Mouse (Mus musculus) heart, embryonic 11.5 days (tissue): ENCODE measurements around the gene Rusc2. TPM values are rescaled to one million over a fixed set of nuclear protein-coding genes. Genes with fewer than 3 reads are reported as not detected.

ENCODE experiments used
- ATAC-seq: fragments of 200-750 bp; cut with Nextera tagmentation; replicated peaks from 2 replicates; pipeline ENCODE4 v1.8.0; 2017; ENCODE audit warnings: moderate library complexity; ENCODE audit not compliant: insufficient number of reproducible peaks, low FRiP score, low TSS enrichment
- H3K27ac ChIP-seq: fragments of 300-500 bp; sonication (generic); 2 replicates; pipeline ENCODE4 v1.5.1; 2014; ENCODE audit warnings: mild to moderate bottlenecking, low read depth, low read length
- H3K27me3 ChIP-seq: fragments of 300-500 bp; sonication (generic); 2 replicates; pipeline ENCODE4 v1.6.1; 2014; ENCODE audit warnings: mild to moderate bottlenecking, low read length, mixed read lengths; ENCODE audit not compliant: control insufficient read depth, insufficient read depth
- H3K36me3 ChIP-seq: fragments of 300-500 bp; sonication (generic); 2 replicates; pipeline ENCODE4 v1.6.1; 2014; ENCODE audit warnings: mild to moderate bottlenecking, low read length, moderate library complexity, mixed read lengths; ENCODE audit not compliant: control insufficient read depth, insufficient read depth
- H3K4me1 ChIP-seq: fragments of 300-500 bp; sonication (generic); 2 replicates; pipeline ENCODE4 v1.6.1; 2014; ENCODE audit warnings: low read length; ENCODE audit not compliant: control insufficient read depth, insufficient read depth
- H3K4me2 ChIP-seq: fragments of 300-500 bp; sonication (generic); 2 replicates; pipeline ENCODE4 v1.6.1; 2014; ENCODE audit warnings: mild to moderate bottlenecking, moderate library complexity
- H3K4me3 ChIP-seq: fragments of 300-500 bp; sonication (generic); 2 replicates; pipeline ENCODE4 v1.5.1; 2014; ENCODE audit warnings: low read depth, low read length
- H3K9ac ChIP-seq: fragments of 300-500 bp; sonication (generic); 2 replicates; pipeline ENCODE4 v1.6.1; 2014; ENCODE audit warnings: mild to moderate bottlenecking, low read depth, low read length, moderate library complexity
- H3K9me3 ChIP-seq: fragments of 300-500 bp; sonication (generic); replicated peaks from 2 replicates; pipeline ENCODE4 v1.6.1; 2016; ENCODE audit warnings: low read length; ENCODE audit not compliant: control insufficient read depth
- WGBS: fragments of 180-500 bp; shearing (Covaris S2); extraction: QIAGEN DNeasy Blood & Tissue Kit; methylation state at CpG from one replicate; pipeline ENCODE4 v1.1.7; 2014; ENCODE audit not compliant: insufficient replicate concordance; 5-methylcytosine and 5-hydroxymethylcytosine counted together
- polyA plus RNA-seq: library from polyadenylated mRNA; unstranded; fragments of >200 nt; fragmentation: Nextera tagmentation; extraction: Ambion mirVana; gene quantifications from 2 replicates; pipeline ENCODE4 v1.2.1, GENCODE M21; 2014

The Rusc2 gene
- polyA plus RNA-seq, 1 experiment from 2014 or later: 7.8 TPM

GRCm38 (mm10) chr4:43391521-43392050, 9.8 kb downstream of the Rusc2 start:
- Histone ChIP-seq H3K36me3 (no peaks in the 10 kb centered on the region), H3K27me3 (no peaks in the 10 kb centered on the region), H3K9ac (no peak overlapping the region), H3K4me1 (peaks cover 23% of the 10 kb centered on the region), H3K9me3 (no peaks in the 10 kb centered on the region), H3K4me2 (no peak overlapping the region), H3K27ac (no peak overlapping the region), H3K4me3 (no peak overlapping the region)
- ATAC-seq: no peak
- 78% methylated on average over 3 of the region's 3 CpGs for WGBS

- Histone ChIP-seq H3K4me2 (peak overlapping the region; percentile 34), H3K36me3 (no peaks in the 10 kb centered on the region), H3K9ac (peak overlapping the region; percentile 44), H3K4me3 (no peak overlapping the region), H3K27me3 (no peaks in the 10 kb centered on the region), H3K4me1 (peaks cover 36% of the 10 kb centered on the region), H3K27ac (peak overlapping the region; percentile 84), H3K9me3 (no peaks in the 10 kb centered on the region)
- 27% methylated on average over 15 of the region's 15 CpGs for WGBS
- ATAC-seq: no peak; the same call in 1 of the 2 replicates
These were observed 12.6 kb downstream of the Rusc2 start for GRCm38 (mm10) chr4:43394345-43394891.

- peak overlapping the region; percentile 44; the same call in 1 of the 2 replicates for H3K9ac ChIP-seq
- H3K4me2 ChIP-seq: peak overlapping the region; percentile 34
- ATAC-seq: no peak
- H3K27ac ChIP-seq: peak overlapping the region; percentile 84
- no peaks in the 10 kb centered on the region for H3K9me3 ChIP-seq
- H3K4me3 ChIP-seq: no peak overlapping the region
- 65% methylated on average over 5 of the region's 5 CpGs for WGBS
- no peaks in the 10 kb centered on the region for H3K27me3 ChIP-seq
- H3K4me1 ChIP-seq: peaks cover 38% of the 10 kb centered on the region
- H3K36me3 ChIP-seq: no peaks in the 10 kb centered on the region
These were observed 13.4 kb downstream of the Rusc2 start for GRCm38 (mm10) chr4:43395147-43395546.

- Histone ChIP-seq H3K4me1 (peaks cover 42% of the 10 kb centered on the region), H3K4me3 (no peak overlapping the region), H3K4me2 (no peak overlapping the region), H3K9me3 (no peaks in the 10 kb centered on the region), H3K27me3 (no peaks in the 10 kb centered on the region), H3K9ac (no peak overlapping the region), H3K27ac (no peak overlapping the region), H3K36me3 (no peaks in the 10 kb centered on the region)
- 75% methylated on average over 9 of the region's 9 CpGs for WGBS
- ATAC-seq: no peak
These were observed 14.1 kb downstream of the Rusc2 start for GRCm38 (mm10) chr4:43395836-43396235.

- Histone ChIP-seq H3K27me3 (no peaks in the 10 kb centered on the region), H3K4me2 (no peak overlapping the region), H3K9me3 (no peaks in the 10 kb centered on the region), H3K27ac (no peak overlapping the region), H3K4me1 (peaks cover 48% of the 10 kb centered on the region), H3K4me3 (no peak overlapping the region), H3K9ac (no peak overlapping the region), H3K36me3 (no peaks in the 10 kb centered on the region)
- 78% methylated on average over 5 of the region's 5 CpGs for WGBS
- ATAC-seq: no peak
These were observed 14.6 kb downstream of the Rusc2 start for GRCm38 (mm10) chr4:43396381-43396780.

GRCm38 (mm10) chr4:43398014-43398413, 16.2 kb downstream of the Rusc2 start:
- Histone ChIP-seq H3K4me1 (peaks cover 58% of the 10 kb centered on the region), H3K27me3 (no peaks in the 10 kb centered on the region), H3K27ac (peak overlapping the region; percentile 52), H3K36me3 (no peaks in the 10 kb centered on the region), H3K9ac (no peak overlapping the region), H3K4me2 (no peak overlapping the region), H3K9me3 (no peaks in the 10 kb centered on the region), H3K4me3 (no peak overlapping the region)
- 61% methylated on average over 4 of the region's 4 CpGs for WGBS
- no peak for ATAC-seq

- peak overlapping the region; percentile 87 for H3K27ac ChIP-seq
- no peaks in the 10 kb centered on the region for H3K9me3 ChIP-seq
- peak overlapping the region; percentile 18 for H3K9ac ChIP-seq
- no peaks in the 10 kb centered on the region for H3K27me3 ChIP-seq
- H3K36me3 ChIP-seq: no peaks in the 10 kb centered on the region
- WGBS: 23% methylated on average over 17 of the region's 17 CpGs
- no peak for ATAC-seq
- peak overlapping the region; percentile 49 for H3K4me2 ChIP-seq
- peaks cover 58% of the 10 kb centered on the region for H3K4me1 ChIP-seq
- peak overlapping the region; percentile 2; the same call in 1 of the 2 replicates for H3K4me3 ChIP-seq
These were observed 17.1 kb downstream of the Rusc2 start for GRCm38 (mm10) chr4:43398829-43399331.

- Histone ChIP-seq H3K4me3 (peak overlapping the region; percentile 2), H3K9ac (peak overlapping the region; percentile 18), H3K36me3 (no peaks in the 10 kb centered on the region), H3K9me3 (no peaks in the 10 kb centered on the region), H3K4me1 (peaks cover 51% of the 10 kb centered on the region), H3K27ac (peak overlapping the region; percentile 87), H3K4me2 (peak overlapping the region; percentile 49), H3K27me3 (no peaks in the 10 kb centered on the region)
- 62% methylated on average over 31 of the region's 31 CpGs for WGBS
- ATAC-seq: no peak
These were observed 17.8 kb downstream of the Rusc2 start for GRCm38 (mm10) chr4:43399391-43400131.
